Mouse (Mus musculus) stomach, postnatal 0 days (tissue): ENCODE measurements at regions not wholly inside any gene's neighbourhood (a gene's known extent, or its start where the extent isn't known, plus 50 kb on each side); places are given as distances from the start of the nearest gene placed in this dataset.

Experiments
- ATAC-seq: fragments of 200-750 bp; cut with Nextera tagmentation; 2 replicates; pipeline ENCODE4 v1.8.0; 2017; ENCODE audit not compliant: low FRiP score, low TSS enrichment
- DNase-seq: peaks from one replicate; pipeline ENCODE4 v3.0.0-alpha.2; 2016; ENCODE audit warnings: low spot score
- H3K27ac ChIP-seq: fragments of 300-500 bp; sonication (generic); replicated peaks from 2 replicates; pipeline ENCODE4 v1.5.1; 2014; ENCODE audit warnings: mild to moderate bottlenecking, control low read depth
- H3K27me3 ChIP-seq: fragments of 300-500 bp; sonication (generic); 2 replicates; pipeline ENCODE4 v1.6.1; 2014; ENCODE audit warnings: low read length; ENCODE audit not compliant: control insufficient read depth, insufficient read depth
- H3K36me3 ChIP-seq: fragments of 300-500 bp; sonication (generic); 2 replicates; pipeline ENCODE4 v1.6.1; 2014; ENCODE audit warnings: low read length, mixed read lengths; ENCODE audit not compliant: control insufficient read depth, insufficient read depth
- H3K4me1 ChIP-seq: fragments of 300-500 bp; sonication (generic); replicated peaks from 2 replicates; pipeline ENCODE4 v1.6.1; 2014; ENCODE audit warnings: antibody characterized with exemption; ENCODE audit not compliant: control insufficient read depth, insufficient read depth
- H3K4me2 ChIP-seq: fragments of 300-500 bp; sonication (generic); replicated peaks from 2 replicates; pipeline ENCODE4 v1.6.1; 2014; ENCODE audit warnings: low read depth, mild to moderate bottlenecking, control low read depth, moderate library complexity
- H3K4me3 ChIP-seq: fragments of 300-500 bp; sonication (generic); 2 replicates; pipeline ENCODE4 v1.5.1; 2014; ENCODE audit warnings: low read depth, low read length, control low read depth
- H3K9ac ChIP-seq: fragments of 300-500 bp; sonication (generic); 2 replicates; pipeline ENCODE4 v1.6.1; 2014; ENCODE audit warnings: mild to moderate bottlenecking, low read length, control low read depth, mixed read lengths
- H3K9me3 ChIP-seq: fragments of 300-500 bp; sonication (generic); 2 replicates; pipeline ENCODE4 v1.6.1; 2016; ENCODE audit warnings: low read length; ENCODE audit not compliant: control insufficient read depth
- CTCF ChIP-seq: IDR thresholded peaks from 2 replicates; pipeline ENCODE4 v1.5.1; 2016; ENCODE audit warnings: antibody characterized with exemption, low read depth, mild to moderate bottlenecking, moderate library complexity
- EP300 ChIP-seq: optimal IDR thresholded peaks from 2 replicates; pipeline ENCODE3; 2016; ENCODE audit warnings: antibody characterized with exemption
- WGBS: fragments of 180-500 bp; shearing (Covaris S2); extraction: QIAGEN DNeasy Blood & Tissue Kit; methylation state at CpG from one replicate; pipeline ENCODE4 v1.1.7; 2014; 5-methylcytosine and 5-hydroxymethylcytosine counted together

DNA sequence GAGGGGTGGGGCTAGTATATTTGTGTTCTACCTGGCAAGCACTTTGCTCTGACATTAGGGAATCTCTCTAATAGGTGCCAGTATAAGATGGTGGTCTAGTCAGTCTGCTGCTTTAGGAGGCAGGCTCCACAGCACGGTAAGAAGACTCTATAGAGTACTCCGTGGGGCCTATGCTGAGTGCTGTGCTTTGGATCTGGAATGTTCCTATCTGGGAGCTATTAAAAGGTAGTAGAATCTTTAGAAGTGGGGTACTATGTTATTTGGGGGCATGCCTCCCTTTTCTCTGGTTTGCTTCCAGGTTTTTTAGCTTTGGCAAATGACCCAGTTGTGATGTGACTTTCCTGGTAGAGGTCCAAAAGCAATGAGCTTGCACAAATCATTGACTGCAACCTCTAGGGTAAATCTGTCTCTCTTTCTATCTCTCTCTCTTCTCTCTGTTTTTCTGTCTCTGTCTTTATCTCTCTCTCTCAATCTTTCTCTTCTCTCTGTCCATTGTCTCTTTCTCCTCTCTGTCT is 208.6 kb upstream of the Camk1g start:
- Histone ChIP-seq H3K9me3 (no peaks in the 10 kb centered on the region), H3K9ac (no peak overlapping the region), H3K4me2 (no peak overlapping the region), H3K4me1 (no peaks in the 10 kb centered on the region), H3K27ac (no peak overlapping the region), H3K4me3 (no peak overlapping the region), H3K36me3 (no peaks in the 10 kb centered on the region), H3K27me3 (no peaks in the 10 kb centered on the region)
- TF ChIP-seq CTCF (no peak), EP300 (no peak)
- ATAC-seq (no peak), DNase-seq (no peak)
- WGBS, result 84% methylated on average over 2 of the region's 2 CpGs

GRCm38 (mm10) chr1:193577821-193578220 is 207.7 kb upstream of the Camk1g start:
- Histone ChIP-seq H3K4me1 (no peaks in the 10 kb centered on the region), H3K9me3 (no peaks in the 10 kb centered on the region), H3K9ac (no peak overlapping the region), H3K4me2 (no peak overlapping the region), H3K36me3 (no peaks in the 10 kb centered on the region), H3K27me3 (no peaks in the 10 kb centered on the region), H3K4me3 (no peak overlapping the region), H3K27ac (no peak overlapping the region)
- no peak for ATAC-seq
- DNase-seq, result no peak
- no peak for TF ChIP-seq EP300
- no peak for TF ChIP-seq CTCF
- WGBS, result 62% methylated on average over 2 of the region's 2 CpGs

GRCm38 (mm10) chr1:193575986-193576713 is 206.1 kb upstream of the Camk1g start:
- peak; percentile 73 for DNase-seq
- H3K9me3 ChIP-seq, result no peaks in the 10 kb centered on the region
- ATAC-seq, result peak; percentile 82
- no peaks in the 10 kb centered on the region for H3K27me3 ChIP-seq
- H3K4me1 ChIP-seq, result no peaks in the 10 kb centered on the region
- no peak overlapping the region for H3K4me2 ChIP-seq
- no peaks in the 10 kb centered on the region for H3K36me3 ChIP-seq
- H3K4me3 ChIP-seq, result no peak overlapping the region
- no peak overlapping the region for H3K9ac ChIP-seq
- H3K27ac ChIP-seq, result 0 out of 2 replicates have a peak overlapping the region, but pooled peaks have one; percentile 36
- 4% methylated on average over 12 of the region's 12 CpGs for WGBS
- TF ChIP-seq CTCF, result peak; percentile 95
- TF ChIP-seq EP300, result no peak

GRCm38 (mm10) chr1:193572827-193573226 is 202.7 kb upstream of the Camk1g start:
- no peaks in the 10 kb centered on the region; the same call in 1 of the 2 replicates for H3K4me1 ChIP-seq
- no peaks in the 10 kb centered on the region for H3K27me3 ChIP-seq
- no peaks in the 10 kb centered on the region for H3K9me3 ChIP-seq
- H3K27ac ChIP-seq, result no peak overlapping the region
- H3K4me3 ChIP-seq, result no peak overlapping the region
- ATAC-seq (no peak), DNase-seq (no peak)
- no peak overlapping the region for H3K9ac ChIP-seq
- 53% methylated on average over 2 of the region's 2 CpGs for WGBS
- H3K4me2 ChIP-seq, result no peak overlapping the region
- H3K36me3 ChIP-seq, result no peaks in the 10 kb centered on the region
- TF ChIP-seq EP300, result no peak
- TF ChIP-seq CTCF, result no peak

DNA sequence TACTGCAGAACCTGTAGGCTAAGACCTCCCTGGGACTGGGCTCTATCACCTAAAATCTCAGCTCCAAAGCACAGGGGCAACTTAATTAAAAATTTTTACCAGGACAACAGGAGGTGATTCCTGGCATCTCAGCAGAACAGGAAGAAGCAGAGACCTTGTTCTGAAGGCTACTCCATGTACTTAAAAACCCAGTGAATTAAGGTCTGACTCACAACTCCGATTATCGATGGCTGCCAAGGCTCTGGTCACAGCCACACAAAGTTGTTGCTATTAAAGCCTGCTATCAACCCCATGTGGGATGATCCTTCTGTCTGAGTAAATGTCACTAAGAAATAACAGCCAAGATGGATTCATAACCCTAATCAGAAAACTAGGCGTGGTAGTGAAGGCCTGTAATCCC is 202.3 kb upstream of the Camk1g start:
- WGBS, result 63% methylated on average over 3 of the region's 3 CpGs
- Histone ChIP-seq H3K9me3 (no peaks in the 10 kb centered on the region), H3K9ac (no peak overlapping the region), H3K4me2 (no peak overlapping the region), H3K4me3 (no peak overlapping the region), H3K4me1 (no peaks in the 10 kb centered on the region; the same call in 1 of the 2 replicates), H3K36me3 (no peaks in the 10 kb centered on the region), H3K27me3 (no peaks in the 10 kb centered on the region), H3K27ac (no peak overlapping the region)
- ATAC-seq (no peak), DNase-seq (no peak)
- TF ChIP-seq EP300 (no peak), CTCF (no peak)

DNA sequence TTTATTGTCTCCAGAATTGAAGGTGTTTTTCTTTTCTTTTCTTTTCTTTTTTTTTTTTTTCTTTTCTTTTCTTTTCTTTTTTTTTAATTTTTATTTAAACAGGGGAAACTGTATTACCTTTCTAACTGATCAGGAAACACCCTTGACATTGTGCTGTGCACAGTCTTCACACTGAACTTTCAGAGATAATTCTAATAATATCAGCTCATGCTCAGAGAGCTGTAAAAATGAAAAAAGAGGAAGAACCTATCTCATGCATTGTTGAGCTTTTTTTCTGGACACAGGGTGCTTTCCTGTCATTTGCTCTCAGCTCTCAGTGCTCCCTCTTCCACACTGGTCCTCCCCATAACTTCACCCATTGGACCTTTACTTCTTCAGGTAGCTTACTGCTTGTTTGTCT is 201.0 kb upstream of the Camk1g start:
- Histone ChIP-seq H3K9me3 (no peaks in the 10 kb centered on the region), H3K4me3 (no peak overlapping the region), H3K27ac (no peak overlapping the region), H3K36me3 (no peaks in the 10 kb centered on the region), H3K9ac (no peak overlapping the region), H3K27me3 (no peaks in the 10 kb centered on the region), H3K4me2 (no peak overlapping the region), H3K4me1 (no peaks in the 10 kb centered on the region; the same call in 1 of the 2 replicates)
- DNase-seq, result no peak
- no peak for ATAC-seq
- no peak for TF ChIP-seq CTCF
- no peak for TF ChIP-seq EP300
